Mouse (Mus musculus) Muller cell, postnatal 12 days (primary cell): ENCODE data around the gene Sgip1.

Experiments used
- DNase-seq: peaks from one replicate; pipeline ENCODE4 v3.0.0-alpha.2; 2015; ENCODE audit errors: inconsistent ontology term

The Sgip1 gene

GRCm38 (mm10) chr4:102774549-102774948, 33.5 kb downstream of the Sgip1 start:
- DNase-seq, result no peak

DNA sequence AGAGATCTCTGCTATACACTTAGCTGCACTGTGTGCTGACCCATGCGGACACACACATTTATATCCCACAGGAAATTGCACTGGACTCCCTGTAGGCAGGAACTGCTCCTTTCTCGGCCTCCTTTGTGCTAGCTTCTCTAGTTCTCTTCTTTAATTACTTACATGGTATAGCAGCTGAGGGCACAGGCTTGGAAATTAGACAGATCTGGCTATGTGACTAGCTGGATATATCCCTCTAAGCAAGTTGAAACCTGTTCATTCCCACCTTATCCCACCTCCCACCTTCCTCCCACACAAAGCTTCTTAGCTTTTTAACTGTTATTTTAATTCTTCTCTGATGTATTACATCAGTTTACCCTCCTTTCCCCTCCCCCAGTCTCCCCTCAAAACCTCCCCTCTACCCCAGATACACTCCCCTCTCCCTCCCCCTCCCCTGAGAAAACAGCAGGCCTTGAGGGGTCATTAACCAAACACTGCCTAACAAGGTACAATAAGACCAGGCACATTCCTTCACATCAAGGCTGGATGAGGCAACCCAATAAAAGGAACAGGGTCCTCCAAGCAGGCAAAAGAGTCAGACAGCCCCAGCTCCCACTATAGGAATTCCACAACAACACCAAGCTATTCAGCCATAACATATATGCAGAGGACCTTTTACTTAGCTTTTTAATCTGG, 34.6 kb downstream of the Sgip1 start:
- no peak for DNase-seq

- no peak for DNase-seq
Observed at GRCm38 (mm10) chr4:102779902-102780301, 38.8 kb downstream of the Sgip1 start.

- peak; percentile 72 for DNase-seq
Observed at GRCm38 (mm10) chr4:102783063-102783748, 42.1 kb downstream of the Sgip1 start.

GRCm38 (mm10) chr4:102785158-102785557, 44.1 kb downstream of the Sgip1 start:
- no peak for DNase-seq

GRCm38 (mm10) chr4:102792100-102792790, 51.1 kb downstream of the Sgip1 start:
- DNase-seq, result peak; percentile 51

DNA sequence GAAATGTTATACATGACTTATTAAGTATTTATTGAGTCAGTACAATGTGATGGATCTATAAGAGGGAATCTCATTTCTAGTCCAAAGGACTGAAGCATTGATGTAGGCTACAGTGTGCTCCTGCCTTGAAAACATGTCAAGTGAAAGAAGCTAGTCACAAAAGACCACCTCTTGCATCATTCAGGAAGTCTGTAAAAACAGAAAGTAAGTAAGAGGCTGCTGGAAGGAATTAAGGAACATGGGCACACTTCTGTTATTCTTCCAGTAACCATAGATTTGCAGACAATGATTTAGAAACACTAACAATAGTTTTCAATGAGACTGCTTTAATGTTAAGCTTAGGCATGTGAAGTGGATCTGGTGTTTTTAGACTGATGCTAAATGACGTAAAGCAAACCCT, 60.4 kb downstream of the Sgip1 start:
- DNase-seq, result no peak

- no peak for DNase-seq
Observed at GRCm38 (mm10) chr4:102801936-102802335, 60.8 kb downstream of the Sgip1 start.

GRCm38 (mm10) chr4:102804611-102805010, 63.5 kb downstream of the Sgip1 start:
- DNase-seq, result no peak

DNA sequence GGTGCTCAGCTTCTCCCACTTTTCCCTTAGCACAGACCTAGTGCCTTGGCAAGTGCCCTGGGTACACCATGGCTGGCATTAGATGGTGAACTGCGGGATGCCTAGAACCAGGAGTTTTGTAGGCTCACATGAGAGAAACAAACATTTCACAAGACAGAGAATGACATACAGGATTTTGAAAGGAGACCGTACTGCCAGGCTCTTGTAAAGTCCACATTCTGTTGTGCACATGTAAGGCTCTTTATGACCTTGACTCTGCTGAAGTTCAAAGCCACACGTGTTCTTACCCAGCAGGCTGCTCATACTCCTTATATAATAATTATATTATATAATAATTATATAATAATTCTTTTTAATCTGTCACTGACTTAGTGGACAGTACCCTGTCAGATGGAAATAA, 65.9 kb downstream of the Sgip1 start:
- no peak for DNase-seq

DNA sequence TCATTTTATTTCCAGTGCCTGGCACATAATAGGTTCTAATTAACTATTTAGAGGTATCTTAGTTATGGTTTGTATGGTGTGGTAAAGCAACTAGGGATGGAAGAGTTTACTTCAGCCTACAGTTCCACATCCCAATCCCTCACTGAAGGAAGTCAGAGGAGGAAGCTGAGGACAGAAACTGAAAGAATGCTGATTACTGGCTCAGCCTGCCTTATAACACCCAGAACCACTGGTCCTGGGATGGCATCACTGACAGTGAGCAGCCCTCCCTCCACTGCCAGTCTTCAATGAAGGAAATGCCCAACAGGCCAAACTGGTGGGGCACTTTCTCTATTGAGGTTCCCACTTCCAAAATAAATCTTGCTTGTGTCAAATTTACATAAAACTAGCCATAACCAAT, 67.2 kb downstream of the Sgip1 start:
- DNase-seq, result no peak

DNA sequence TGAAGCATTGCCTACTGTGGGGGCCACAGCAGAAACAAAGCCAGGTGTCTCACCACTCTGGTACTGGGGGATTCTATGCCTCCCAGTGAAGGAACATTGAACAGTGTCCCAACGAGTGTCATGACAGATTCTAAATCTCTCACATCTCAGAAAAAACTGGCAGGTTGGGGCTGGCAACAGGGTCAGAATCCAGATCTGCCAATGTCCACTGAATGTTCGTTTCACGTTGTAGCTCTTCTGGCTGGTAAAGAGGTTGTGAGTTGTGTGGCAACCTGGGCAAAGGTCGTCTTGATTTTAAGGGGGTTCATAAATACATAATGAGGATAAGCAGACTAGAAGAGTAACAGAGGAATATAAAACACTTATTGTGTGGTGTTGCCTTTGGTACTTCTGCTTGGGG, 68.2 kb downstream of the Sgip1 start:
- DNase-seq, result no peak

- DNase-seq, result no peak
Observed at GRCm38 (mm10) chr4:102810277-102810676, 69.2 kb downstream of the Sgip1 start.

GRCm38 (mm10) chr4:102811007-102811805, 70.1 kb downstream of the Sgip1 start:
- no peak for DNase-seq

DNA sequence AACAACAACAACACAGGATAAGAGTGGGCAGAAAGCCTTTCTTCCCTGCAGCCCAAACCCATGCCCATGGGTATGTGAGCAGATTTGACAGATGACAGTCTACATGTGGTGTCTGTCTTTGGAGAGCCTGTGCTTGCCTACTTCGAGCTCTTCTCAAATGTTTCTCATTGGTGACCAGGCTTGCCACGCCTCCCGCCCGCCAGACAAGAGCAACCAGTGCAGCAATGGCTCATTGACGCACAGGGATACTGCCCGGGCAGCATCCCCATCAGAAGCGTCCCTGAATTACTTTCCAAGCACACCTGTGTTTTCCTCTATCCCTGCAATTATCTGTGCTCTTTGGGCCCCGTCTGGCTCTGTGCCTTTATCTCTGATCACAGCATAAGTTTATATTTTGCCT, 72.2 kb downstream of the Sgip1 start:
- DNase-seq, result no peak

DNA sequence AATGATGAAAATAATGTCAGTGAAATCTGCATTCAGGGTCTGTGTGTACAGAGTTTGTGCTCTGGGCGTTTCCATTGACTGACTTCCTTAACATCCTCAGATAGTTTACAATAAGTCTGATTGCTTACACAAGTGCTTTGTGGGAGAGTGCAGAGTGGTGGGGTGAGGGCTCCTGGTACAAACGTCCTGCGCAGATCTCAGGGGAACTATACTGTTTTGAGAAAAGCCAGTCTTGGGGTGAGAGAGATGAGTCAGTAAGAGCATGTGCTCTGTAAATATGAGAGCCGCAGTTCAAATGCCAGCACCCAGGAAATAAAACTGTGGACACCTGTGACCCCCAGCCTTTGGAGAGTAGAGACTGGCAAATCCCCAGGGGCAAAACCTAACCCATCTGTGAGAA, 80.7 kb downstream of the Sgip1 start:
- no peak for DNase-seq

- no peak for DNase-seq
Observed at GRCm38 (mm10) chr4:102824494-102824893, 83.4 kb downstream of the Sgip1 start.

GRCm38 (mm10) chr4:102826159-102826558, 85.1 kb downstream of the Sgip1 start:
- DNase-seq, result peak; percentile 77

DNA sequence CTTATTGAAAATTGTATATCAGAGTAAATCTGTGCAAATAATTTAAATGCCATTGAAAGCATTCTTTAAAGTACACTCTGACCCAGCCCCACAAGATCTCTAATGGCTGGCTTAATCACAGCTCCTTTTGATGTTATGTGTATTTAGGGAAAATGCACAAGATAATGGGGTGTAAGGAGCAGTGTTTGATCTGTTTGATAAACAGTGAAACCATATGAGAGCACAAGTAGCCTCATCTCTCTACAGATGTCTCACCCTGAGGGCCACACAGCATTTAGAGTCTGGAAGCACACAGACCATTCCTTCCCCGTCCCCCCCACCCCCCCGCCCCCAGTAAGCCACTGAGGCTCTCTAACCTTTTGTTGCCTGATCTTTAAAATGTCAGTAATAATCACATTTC, 87.4 kb downstream of the Sgip1 start:
- DNase-seq, result no peak

DNA sequence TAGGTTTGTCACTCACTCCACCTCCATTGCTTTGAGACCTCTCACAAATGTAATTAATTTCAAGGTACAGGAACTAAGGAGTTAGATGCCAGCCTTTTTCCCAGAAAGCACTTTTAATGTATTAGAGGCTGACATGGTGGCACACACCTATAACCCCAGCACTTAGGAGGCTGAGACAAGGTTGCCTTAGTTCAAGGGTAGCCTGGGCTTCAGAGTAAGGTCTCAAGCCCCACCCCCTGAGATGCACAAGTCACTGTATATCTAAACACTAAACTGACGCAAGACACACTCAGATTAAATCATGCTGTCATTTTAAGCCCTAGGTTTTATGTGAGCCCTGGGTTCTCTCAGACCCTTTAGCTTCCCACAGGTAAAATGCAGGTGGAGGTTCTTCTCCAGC, 92.1 kb downstream of the Sgip1 start:
- DNase-seq, result no peak

GRCm38 (mm10) chr4:102833726-102834125, 92.6 kb downstream of the Sgip1 start:
- DNase-seq, result no peak

- no peak for DNase-seq
Observed at GRCm38 (mm10) chr4:102834710-102835109, 93.6 kb downstream of the Sgip1 start.
